Mouse (Mus musculus) liver, adult 2 months (tissue): Measurements from ENCODE around the gene Dmpk.

Source experiments
- CTCF ChIP-seq: fragments of 200-500 bp; IDR thresholded peaks from 2 replicates; pipeline ENCODE4 v1.5.1; 2011; ENCODE audit warnings: low read depth, low read length, control low read depth
- POLR2A ChIP-seq: fragments of 200-500 bp; IDR thresholded peaks from 2 replicates; pipeline ENCODE4 v1.6.1; 2011; ENCODE audit warnings: low read length, control low read depth; ENCODE audit not compliant: insufficient read depth; ENCODE audit errors: extremely low read depth

- TF ChIP-seq CTCF (no peak), POLR2A (no peak)
Observed at GRCm38 (mm10) chr7:19124713-19125112, 41.1 kb downstream of the Dmpk start.
